Mouse (Mus musculus) ZHBTc4 (cell line): ENCODE measurements around the gene 9530003J23Rik.
"Not testable (repeated sequence)": the region's sequence is repeated elsewhere in the genome, so short reads cannot be mapped to it uniquely, and the experiment has no call there.

Source experiments
- DNase-seq: peaks from one replicate; pipeline ENCODE4 v3.0.0-alpha.2; 2011; ENCODE audit warnings: low read depth, low spot score

Gene 9530003J23Rik

GRCm38 (mm10) chr10:117238603-117239002 is at the start of gene 9530003J23Rik:
Gene 9530003J23Rik, minus strand, starts transcription at chr10:117238703.
- DNase-seq: no peak

- no peak for DNase-seq
These were observed 48.8 kb upstream of the 9530003J23Rik start for GRCm38 (mm10) chr10:117287226-117287850.

- no peak for DNase-seq
These were observed 48.0 kb upstream of the 9530003J23Rik start for GRCm38 (mm10) chr10:117286366-117286970.

- DNase-seq: not testable (repeated sequence)
These were observed 47.1 kb upstream of the 9530003J23Rik start for GRCm38 (mm10) chr10:117285584-117285983.

- DNase-seq: no peak
These were observed 46.3 kb upstream of the 9530003J23Rik start for GRCm38 (mm10) chr10:117284578-117285520.

GRCm38 (mm10) chr10:117283871-117284577 is 45.5 kb upstream of the 9530003J23Rik start:
- no peak for DNase-seq

GRCm38 (mm10) chr10:117283196-117283595 is 44.7 kb upstream of the 9530003J23Rik start:
- not testable (repeated sequence) for DNase-seq

GRCm38 (mm10) chr10:117282551-117282950 is 44.0 kb upstream of the 9530003J23Rik start:
- DNase-seq: no peak

- DNase-seq: no peak
These were observed 43.5 kb upstream of the 9530003J23Rik start, which contains the start of gene Lyz2 for GRCm38 (mm10) chr10:117282049-117282448. Gene Lyz2, minus strand, starts transcription at chr10:117282321.

- DNase-seq: no peak
These were observed 42.9 kb upstream of the 9530003J23Rik start for GRCm38 (mm10) chr10:117281381-117281920.

GRCm38 (mm10) chr10:117280000-117280399 is 41.5 kb upstream of the 9530003J23Rik start:
- DNase-seq: no peak

GRCm38 (mm10) chr10:117278510-117278909 is 40.0 kb upstream of the 9530003J23Rik start:
- DNase-seq: not testable (repeated sequence)

GRCm38 (mm10) chr10:117277779-117278178 is 39.3 kb upstream of the 9530003J23Rik start:
- not testable (repeated sequence) for DNase-seq

- peak; percentile 40 for DNase-seq
These were observed 37.3 kb upstream of the 9530003J23Rik start for GRCm38 (mm10) chr10:117275681-117276369.

GRCm38 (mm10) chr10:117274645-117275044 is 36.1 kb upstream of the 9530003J23Rik start:
- DNase-seq: not testable (repeated sequence)

GRCm38 (mm10) chr10:117272023-117272422 is 33.5 kb upstream of the 9530003J23Rik start:
- no peak for DNase-seq

- no peak for DNase-seq
These were observed 21.4 kb upstream of the 9530003J23Rik start for GRCm38 (mm10) chr10:117259870-117260269.

- DNase-seq: no peak
These were observed 2.6 kb downstream of the 9530003J23Rik start for GRCm38 (mm10) chr10:117235866-117236265.

GRCm38 (mm10) chr10:117234825-117235224 is 3.7 kb downstream of the 9530003J23Rik start:
- no peak for DNase-seq

GRCm38 (mm10) chr10:117229826-117230225 is 8.7 kb downstream of the 9530003J23Rik start:
- DNase-seq: peak; percentile 95
